Mouse (Mus musculus): ENCODE data around the gene Sik1.

The Sik1 gene

GRCm38 (mm10) chr17:31831097-31831865, 24.3 kb downstream of the Sik1 start:
- DNase-seq = no peak

DNA sequence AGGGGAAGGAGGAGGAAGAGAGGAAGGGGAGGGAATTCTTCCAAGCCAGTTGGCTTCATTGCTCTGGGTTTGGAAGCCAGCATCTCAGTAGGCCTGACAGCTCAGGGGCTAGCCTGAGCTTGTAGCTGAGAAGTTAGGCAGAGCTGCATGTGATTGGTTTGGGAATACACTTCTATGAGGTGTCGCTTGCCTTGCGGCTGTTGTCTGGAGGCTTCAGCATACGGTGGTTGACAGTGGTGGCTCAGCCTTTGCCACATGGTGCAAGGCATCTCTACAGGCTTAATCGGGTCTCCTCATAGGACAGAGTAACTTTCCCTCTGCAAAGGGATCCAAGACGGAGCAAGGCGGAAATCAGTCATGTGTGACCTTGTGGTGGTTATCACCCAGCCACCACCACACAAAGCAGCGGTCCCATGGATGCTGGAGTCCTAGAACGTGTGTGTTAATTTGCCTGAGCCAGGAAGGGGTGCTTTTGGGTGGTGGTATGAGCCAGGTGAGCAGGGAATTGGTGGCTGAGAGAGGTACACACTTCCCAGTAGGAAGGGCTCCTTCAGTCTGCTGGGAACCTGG, 25.0 kb downstream of the Sik1 start:
- no peak for DNase-seq

- no peak for DNase-seq
Observed at GRCm38 (mm10) chr17:31828916-31829315, 26.7 kb downstream of the Sik1 start.

GRCm38 (mm10) chr17:31828118-31828517, 27.5 kb downstream of the Sik1 start:
- peak; percentile 51 to 61 for DNase-seq

DNA sequence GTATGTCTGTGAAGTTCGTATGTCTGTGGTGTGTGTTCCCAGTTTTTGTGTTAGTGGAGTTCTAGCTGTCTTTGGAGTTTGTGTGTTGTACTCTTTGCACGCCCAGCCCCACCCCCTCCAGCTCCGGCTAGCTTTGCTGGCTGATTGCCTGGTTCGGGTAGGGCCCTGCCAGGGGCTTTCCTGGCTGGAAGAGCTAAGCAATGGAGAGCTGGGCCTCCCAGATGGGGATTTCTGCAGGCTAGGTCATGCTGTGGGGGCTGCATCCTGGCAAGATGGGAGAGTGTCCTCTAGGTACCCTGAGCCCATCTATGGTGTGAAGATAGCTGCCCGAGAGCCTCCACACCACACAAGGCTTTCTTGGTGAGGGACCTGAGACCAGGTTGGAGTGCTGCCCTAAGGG, 28.4 kb downstream of the Sik1 start:
- DNase-seq = peak; percentile 85 to 91

- DNase-seq = peak; percentile 62 to 71
Observed at GRCm38 (mm10) chr17:31826669-31827068, 28.9 kb downstream of the Sik1 start.

DNA sequence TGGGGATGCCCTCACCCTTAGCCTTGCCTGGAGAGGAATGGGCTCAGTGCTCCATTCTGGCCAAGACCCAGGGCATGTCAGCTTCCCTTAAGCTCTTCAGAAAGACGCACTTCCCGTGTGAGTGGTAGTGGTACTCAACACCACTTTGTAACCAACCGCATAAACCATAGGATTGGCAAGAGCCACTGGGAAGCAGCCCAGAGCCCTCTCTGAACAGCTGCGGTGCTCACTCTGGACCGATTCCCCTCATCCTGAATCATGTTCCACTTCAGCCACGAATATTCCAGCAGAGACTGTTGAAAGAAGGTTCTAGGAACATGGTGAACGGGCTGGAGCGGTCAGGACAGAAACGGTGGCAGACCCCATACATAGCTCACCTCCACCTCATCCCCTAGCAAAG, 29.9 kb downstream of the Sik1 start:
- no peak for DNase-seq

DNA sequence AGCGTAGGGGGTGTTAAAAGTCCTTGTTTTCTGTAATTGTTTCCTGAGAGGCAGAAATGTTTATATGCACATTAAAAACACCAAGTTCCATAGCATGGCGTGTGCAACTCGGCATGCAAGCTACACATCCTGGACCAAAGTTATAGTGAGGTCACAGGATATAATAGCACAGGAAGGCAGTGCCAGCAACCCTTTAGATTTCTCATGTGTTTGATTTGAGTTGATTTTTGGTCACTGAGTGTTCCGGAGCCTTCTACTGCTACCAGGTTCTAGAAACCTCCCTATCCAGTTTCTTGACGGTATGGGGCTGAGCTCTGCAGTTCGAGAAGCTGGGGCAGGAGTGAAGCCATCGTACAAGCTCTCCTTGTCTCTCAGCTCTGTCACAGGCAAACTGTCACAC, 30.8 kb downstream of the Sik1 start:
- no peak for DNase-seq

DNA sequence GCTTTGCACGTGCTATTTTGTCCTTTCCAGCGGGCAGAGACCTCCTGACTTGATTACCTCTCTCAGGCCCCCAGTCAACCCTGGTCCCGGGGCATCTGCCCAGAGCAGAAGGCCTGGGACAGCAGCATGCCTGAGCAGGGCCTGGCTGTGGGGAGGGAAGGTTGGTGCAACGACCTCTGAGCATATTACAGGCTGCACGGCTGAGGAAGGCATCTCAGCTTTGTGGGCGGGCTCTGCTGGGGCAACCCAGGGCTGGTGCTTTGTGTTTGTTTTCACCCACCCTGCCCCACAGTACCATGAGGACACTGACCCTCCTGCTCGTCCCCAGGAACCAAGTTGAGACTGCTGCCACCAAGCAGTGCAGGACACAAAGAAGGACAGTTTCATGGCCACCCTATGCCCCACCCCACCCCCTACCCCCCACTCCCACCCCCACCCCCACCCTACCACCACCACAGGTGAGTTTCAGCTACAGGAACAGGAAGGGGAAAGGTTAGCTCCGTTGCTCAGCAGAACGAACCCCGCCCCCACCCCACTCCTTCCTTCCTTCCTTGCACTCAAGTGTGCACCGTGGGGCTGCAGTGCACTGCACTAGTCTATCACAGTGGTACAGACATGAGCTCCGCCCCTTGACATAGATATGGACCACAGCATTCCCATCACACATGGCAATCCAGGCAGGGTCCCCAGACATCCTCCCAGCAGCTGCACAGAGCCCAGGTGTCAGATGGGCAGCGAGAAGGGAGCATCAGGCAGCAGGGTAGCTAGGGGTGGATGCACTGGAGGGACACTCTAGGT, 34.3 kb downstream of the Sik1 start:
- DNase-seq = peak in 1 of 2 experiments; percentile 60

- no peak for DNase-seq
Observed at GRCm38 (mm10) chr17:31820099-31820846, 35.3 kb downstream of the Sik1 start.

- DNase-seq = no peak
Observed at GRCm38 (mm10) chr17:31819372-31819771, 36.2 kb downstream of the Sik1 start.

DNA sequence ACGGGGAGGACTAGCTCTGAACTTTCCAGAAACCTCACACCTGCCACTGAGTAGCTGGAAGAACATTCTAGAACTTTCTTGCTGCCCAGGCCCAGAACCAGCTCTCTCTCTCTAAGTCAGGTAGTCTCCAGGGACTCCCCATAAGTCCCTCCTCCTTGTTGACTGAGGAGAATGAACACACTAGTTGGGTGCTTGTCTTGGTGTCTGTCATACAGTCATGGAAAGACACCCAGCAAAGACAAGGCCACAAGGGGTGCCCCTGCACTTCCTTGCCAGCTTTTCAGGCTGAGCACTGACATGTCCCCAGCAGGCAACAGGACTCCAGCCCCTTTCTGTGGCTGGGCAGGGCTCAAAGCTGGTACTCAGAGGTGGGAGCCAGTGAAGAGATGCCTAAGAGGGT, 37.8 kb downstream of the Sik1 start:
- no peak for DNase-seq

DNA sequence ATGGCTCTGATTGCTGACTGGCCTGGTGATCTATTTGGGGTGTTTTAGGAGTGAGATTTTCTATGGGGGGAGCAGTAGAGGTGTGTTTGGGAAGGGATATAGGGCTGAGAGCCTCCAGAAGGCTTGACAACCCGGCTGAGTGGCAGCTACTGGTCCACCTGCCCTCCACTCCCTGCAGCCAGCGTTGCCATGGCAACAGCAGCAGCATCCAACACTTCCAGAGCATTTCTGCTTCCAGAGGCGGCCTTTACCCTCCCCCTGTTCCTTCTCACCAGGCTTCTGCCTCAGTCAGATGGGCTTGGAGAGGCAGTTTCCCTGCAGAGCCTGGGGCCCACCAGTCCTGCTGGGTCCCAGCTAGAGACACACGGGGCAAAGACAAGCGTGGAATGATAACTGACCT, 38.4 kb downstream of the Sik1 start:
- no peak for DNase-seq

GRCm38 (mm10) chr17:31814848-31815247, 40.8 kb downstream of the Sik1 start:
- no peak for DNase-seq

DNA sequence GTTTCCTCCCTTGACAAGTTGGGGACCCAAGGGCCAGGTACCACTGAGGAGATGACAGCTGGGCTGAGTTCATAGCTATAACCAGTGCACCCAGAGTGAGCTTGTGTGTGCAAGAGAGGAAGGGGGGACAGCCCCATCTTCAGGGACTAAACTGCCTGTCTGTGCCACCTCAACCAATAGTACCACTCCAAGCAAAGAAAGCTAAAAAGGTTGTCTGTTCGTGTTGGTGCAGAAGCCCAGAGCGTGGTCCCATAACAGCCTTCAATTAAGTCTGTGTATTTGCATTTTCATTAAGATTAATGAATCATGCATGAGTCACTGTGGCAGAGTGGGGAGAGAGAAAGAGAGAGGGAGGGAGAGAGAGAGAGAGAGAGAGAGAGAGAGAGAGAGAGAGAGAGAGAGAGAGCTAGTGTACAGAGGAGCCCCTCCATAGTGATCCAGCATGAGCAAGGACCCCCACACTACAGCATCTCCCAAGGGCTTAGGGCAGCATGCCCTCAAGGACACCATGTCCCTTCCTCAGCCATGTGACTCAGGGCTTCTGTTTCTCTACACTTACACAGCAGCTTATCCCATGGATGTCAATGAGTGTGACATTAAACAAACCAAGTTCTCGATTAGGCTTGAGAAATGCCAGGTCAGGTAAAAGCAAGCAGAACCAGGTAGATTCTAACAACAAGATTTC, 41.5 kb downstream of the Sik1 start:
- no peak for DNase-seq

- DNase-seq = no peak
Observed at GRCm38 (mm10) chr17:31811333-31811732, 44.3 kb downstream of the Sik1 start.

DNA sequence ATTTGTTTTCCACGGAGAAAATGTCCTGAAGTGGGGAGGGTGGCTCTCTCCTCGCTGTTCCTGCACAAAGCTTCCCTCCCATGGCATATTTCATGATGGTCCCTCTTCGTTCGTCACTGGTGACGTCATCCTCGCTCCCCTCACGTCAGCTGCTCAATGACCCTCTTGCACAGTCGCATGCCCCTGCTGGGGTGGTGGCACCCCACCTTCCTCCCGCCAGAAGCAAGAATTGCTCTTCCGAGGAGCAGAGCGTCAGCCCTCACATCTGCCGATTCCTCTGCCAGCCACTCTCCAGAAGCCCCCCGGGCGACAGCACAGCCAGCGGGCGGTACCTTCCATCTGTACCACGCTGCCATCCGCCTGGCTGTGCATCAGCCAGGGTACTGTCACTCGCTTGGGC, 45.7 kb downstream of the Sik1 start:
- no peak for DNase-seq

DNA sequence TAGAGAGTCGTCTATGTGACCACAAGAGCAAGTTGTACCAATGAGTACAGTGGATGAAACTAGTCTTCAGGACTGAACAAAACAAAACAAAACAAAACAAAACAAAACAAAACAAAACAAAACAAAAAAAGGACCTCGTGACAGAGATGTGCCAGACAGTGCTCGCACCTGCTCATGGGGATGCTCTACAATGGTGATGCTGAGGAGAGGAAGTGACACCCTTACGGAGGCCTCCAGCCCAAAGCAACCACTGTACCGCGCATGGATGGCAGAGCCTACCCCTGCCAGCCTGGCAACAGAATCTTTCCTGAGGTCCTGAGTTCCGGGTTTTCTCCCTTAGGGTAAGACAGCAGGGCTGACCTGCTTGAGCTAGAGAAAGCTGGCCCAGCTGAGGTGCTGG, 46.5 kb downstream of the Sik1 start:
- DNase-seq = no peak

DNA sequence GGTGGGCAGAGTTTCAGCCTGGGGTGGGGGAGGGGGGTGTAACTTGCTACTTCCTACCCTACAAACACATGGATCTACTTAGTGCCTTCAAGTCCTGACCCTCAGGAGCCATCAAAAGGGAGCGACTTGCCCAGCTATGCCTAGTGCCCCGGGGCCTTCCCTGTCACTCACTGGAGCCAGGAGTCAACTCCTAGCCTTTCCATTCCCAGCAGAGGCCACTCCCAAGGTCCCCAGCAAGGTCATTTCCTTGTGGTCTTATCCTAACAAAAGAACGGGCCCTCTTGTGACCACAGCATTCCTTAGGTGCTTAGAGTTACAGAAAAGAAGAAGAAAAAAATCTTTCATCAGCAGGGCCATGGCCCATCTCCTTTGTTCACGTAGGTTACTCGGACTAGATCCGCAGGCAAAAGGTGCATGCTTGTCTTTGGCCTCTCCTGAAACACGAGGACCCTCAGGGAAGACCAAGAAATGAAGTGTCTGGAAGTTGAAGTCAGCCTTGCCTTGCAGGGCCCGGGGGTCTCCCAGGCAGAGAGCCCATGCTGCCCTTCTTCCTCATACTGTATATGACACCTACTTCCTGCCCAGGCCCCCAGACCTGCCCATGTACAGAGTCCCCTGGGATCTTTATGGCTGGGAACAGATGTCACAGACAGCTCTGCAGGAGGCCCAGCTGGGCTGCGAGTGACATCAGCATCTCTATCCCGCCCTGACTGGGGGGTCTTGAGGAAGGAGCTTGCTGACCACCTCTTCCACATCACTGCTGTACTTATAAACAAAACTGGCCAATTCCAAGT, 47.3 kb downstream of the Sik1 start:
- DNase-seq = peak; percentile 44 to 58

GRCm38 (mm10) chr17:31806496-31806895, 49.1 kb downstream of the Sik1 start:
- DNase-seq = no peak

GRCm38 (mm10) chr17:31806025-31806424, 49.6 kb downstream of the Sik1 start:
- DNase-seq = peak; percentile 35 to 46

- DNase-seq = no peak
Observed at GRCm38 (mm10) chr17:31805585-31805984, 50.0 kb downstream of the Sik1 start.
